Mouse (Mus musculus): Measurements from ENCODE around the gene Lingo2. TPM values are rescaled to one million over a fixed set of nuclear protein-coding genes. Genes with fewer than 3 reads are reported as not detected.

Lingo2 gene
- 10 to 100 TPM; 71.4 to 85.2 TPM for total RNA-seq (2021)
- long read RNA-seq, experiment 1, partial matches to known transcripts: 2 of 11 reads
- long read RNA-seq, experiment 1, other reads (novel, unspliced or antisense): 8 of 11 reads
- long read RNA-seq, experiment 2, partial matches to known transcripts: 4 of 11 reads
- long read RNA-seq, experiment 2, other reads (novel, unspliced or antisense): 6 of 11 reads

- H3K27ac ChIP-seq: peak within 1 kb of the TSS; percentile 89
- no peak for TF ChIP-seq CTCF (IDR thresholded peaks at IDR 0.05)
- DNase-seq (ENCODE audit: extremely low spot score in 1 of 2, low spot score in 2 of 2): peak; percentile 66 to 68
- intact Hi-C loops (cut with DNase I): loop anchor here (10.0 kb wide), 1 partner anchor 1577 kb away; no protein-coding TSS in a partner anchor
- H3K4me3 ChIP-seq: peak within 1 kb of the TSS; percentile 70
Measured at GRCm38 (mm10) chr4:36951150-36951954, at the start of gene Lingo2. Gene Lingo2 (minus strand): TSS chr4:36951747.

GRCm38 (mm10) chr4:36973358-36973757 is 21.8 kb upstream of the Lingo2 start:
- no peak for DNase-seq (ENCODE audit: extremely low spot score in 1 of 2, low spot score in 2 of 2)
- intact Hi-C loops (cut with DNase I): no loop called here
- Histone ChIP-seq H3K27ac (no peak overlapping the region), H3K4me3 (no peak overlapping the region)
- TF ChIP-seq CTCF (IDR thresholded peaks at IDR 0.05): no peak

- Histone ChIP-seq H3K27ac (peak overlapping the region; percentile 89), H3K4me3 (peak overlapping the region; percentile 70)
- no peak; the same call in 1 of the 2 replicates for TF ChIP-seq CTCF (IDR thresholded peaks at IDR 0.05)
- intact Hi-C loops (cut with DNase I): loop anchor here (10.0 kb wide), 1 partner anchor 1578 kb away; no protein-coding TSS in a partner anchor
- peak; percentile 23 to 29 for DNase-seq (ENCODE audit: extremely low spot score in 1 of 2, low spot score in 2 of 2)
Measured at GRCm38 (mm10) chr4:36952431-36953429, 1.2 kb upstream of the Lingo2 start.

- no peak for DNase-seq (ENCODE audit: extremely low spot score in 1 of 2, low spot score in 2 of 2)
- H3K27ac ChIP-seq: peak overlapping the region; percentile 89; the same call in 1 of the 2 replicates
- TF ChIP-seq CTCF (IDR thresholded peaks at IDR 0.05): no peak
- intact Hi-C loops (cut with DNase I): loop anchor here (10.0 kb wide), 1 partner anchor 1577 kb away; no protein-coding TSS in a partner anchor
- H3K4me3 ChIP-seq: peak overlapping the region; percentile 70
Measured at GRCm38 (mm10) chr4:36951955-36952215, 338 bp upstream of the Lingo2 start.

- intact Hi-C loops (cut with DNase I): loop anchor here (10.0 kb wide), 1 partner anchor 1576 kb away; no protein-coding TSS in a partner anchor
- peak; percentile 27 to 32 for DNase-seq (ENCODE audit: extremely low spot score in 1 of 2, low spot score in 2 of 2)
- H3K4me3 ChIP-seq: peak overlapping the region; percentile 70
- peak overlapping the region; percentile 89 for H3K27ac ChIP-seq
- TF ChIP-seq CTCF (IDR thresholded peaks at IDR 0.05): no peak
Measured at GRCm38 (mm10) chr4:36950790-36951149, 777 bp downstream of the Lingo2 start.

GRCm38 (mm10) chr4:36950021-36950751 is 1.4 kb downstream of the Lingo2 start:
- peak; percentile 84 to 90 for DNase-seq (ENCODE audit: extremely low spot score in 1 of 2, low spot score in 2 of 2)
- intact Hi-C loops (cut with DNase I): loop anchor here (10.0 kb wide), 1 partner anchor 1575 kb away; no protein-coding TSS in a partner anchor
- H3K4me3 ChIP-seq: peak overlapping the region; percentile 70
- TF ChIP-seq CTCF (IDR thresholded peaks at IDR 0.05): peak; percentile 88
- H3K27ac ChIP-seq: peak overlapping the region; percentile 89

- H3K27ac ChIP-seq: no peak overlapping the region
- intact Hi-C loops (cut with DNase I): no loop called here
- no peak for DNase-seq (ENCODE audit: extremely low spot score in 1 of 2, low spot score in 2 of 2)
- H3K4me3 ChIP-seq: no peak overlapping the region
- TF ChIP-seq CTCF (IDR thresholded peaks at IDR 0.05): no peak
Measured at GRCm38 (mm10) chr4:36890810-36891209, 60.7 kb downstream of the Lingo2 start.

- Histone ChIP-seq H3K4me3 (no peak overlapping the region), H3K27ac (no peak overlapping the region)
- intact Hi-C loops (cut with DNase I): no loop called here
- DNase-seq (ENCODE audit: extremely low spot score in 1 of 2, low spot score in 2 of 2): no peak
- TF ChIP-seq CTCF (IDR thresholded peaks at IDR 0.05): no peak
Measured at GRCm38 (mm10) chr4:36890365-36890764, 61.2 kb downstream of the Lingo2 start.

GRCm38 (mm10) chr4:36874781-36875180 is 76.8 kb downstream of the Lingo2 start:
- TF ChIP-seq CTCF (IDR thresholded peaks at IDR 0.05): no peak
- DNase-seq (ENCODE audit: extremely low spot score in 1 of 2, low spot score in 2 of 2): no peak
- no peak overlapping the region for H3K4me3 ChIP-seq
- H3K27ac ChIP-seq: no peak overlapping the region
- intact Hi-C loops (cut with DNase I): no loop called here

- DNase-seq (ENCODE audit: extremely low spot score in 1 of 2, low spot score in 2 of 2): no peak
- intact Hi-C loops (cut with DNase I): loop anchor here (10.0 kb wide), 1 partner anchor 120 kb away; no protein-coding TSS in a partner anchor
- no peak overlapping the region for H3K4me3 ChIP-seq
Measured at GRCm38 (mm10) chr4:36824982-36825381, 126.6 kb downstream of the Lingo2 start.

GRCm38 (mm10) chr4:36821914-36822313 is 129.6 kb downstream of the Lingo2 start:
- DNase-seq (ENCODE audit: extremely low spot score in 1 of 2, low spot score in 2 of 2): no peak

More at GRCm38 (mm10) chr4:36824982-36825381, 126.6 kb downstream of the Lingo2 start:
- TF ChIP-seq CTCF (IDR thresholded peaks at IDR 0.05): no peak
- no peak overlapping the region for H3K27ac ChIP-seq

More at GRCm38 (mm10) chr4:36821914-36822313, 129.6 kb downstream of the Lingo2 start:
- intact Hi-C loops (cut with DNase I): loop anchor here (10.0 kb wide), 1 partner anchor 123 kb away; no protein-coding TSS in a partner anchor
- no peak overlapping the region for H3K4me3 ChIP-seq
- no peak overlapping the region for H3K27ac ChIP-seq
- TF ChIP-seq CTCF (IDR thresholded peaks at IDR 0.05): no peak
